Mouse (Mus musculus) embryo, embryonic 11.5 days (tissue): ENCODE results near the gene Hoxd8.

Source experiments
- DNase-seq: peaks from one replicate; pipeline ENCODE4 v3.0.0-alpha.2; 2012; ENCODE audit warnings: low read depth, low spot score

The Hoxd8 gene

DNA sequence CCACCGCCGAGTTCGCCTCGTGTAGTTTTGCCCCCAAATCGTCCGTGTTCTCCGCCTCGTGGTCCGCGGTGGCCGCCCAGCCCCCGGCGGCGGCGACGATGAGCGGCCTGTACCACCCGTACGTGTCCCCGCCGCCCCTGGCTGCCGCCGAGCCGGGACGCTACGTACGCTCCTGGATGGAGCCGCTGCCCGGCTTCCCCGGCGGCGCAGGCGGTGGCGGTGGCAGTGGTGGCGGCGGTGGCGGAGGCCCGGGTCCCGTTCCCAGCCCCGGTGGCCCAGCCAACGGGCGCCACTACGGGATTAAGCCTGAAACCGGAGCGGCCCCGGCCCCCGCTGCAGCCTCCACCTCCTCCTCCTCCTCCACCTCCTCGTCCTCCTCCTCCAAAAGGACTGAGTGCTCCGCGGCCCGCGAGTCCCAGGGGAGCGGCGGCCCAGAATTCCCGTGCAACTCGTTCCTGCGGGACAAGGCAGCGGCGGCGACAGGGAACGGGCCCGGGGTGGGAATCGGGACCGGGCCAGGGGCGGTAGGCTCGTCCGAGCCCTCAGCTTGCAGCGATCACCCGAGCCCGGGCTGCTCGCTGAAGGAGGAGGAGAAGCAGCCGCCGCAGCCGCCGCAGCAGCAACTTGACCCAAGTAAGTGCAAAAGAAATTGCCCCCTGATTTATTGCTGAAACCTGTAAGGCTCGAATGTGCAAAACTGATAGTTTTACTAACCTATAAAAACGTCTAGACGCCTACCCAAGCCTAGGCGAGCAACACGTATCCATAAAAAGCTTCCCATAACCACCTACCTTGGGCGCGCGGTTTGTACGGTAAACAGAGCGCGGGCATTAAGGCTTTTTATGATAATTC lies 6.0 kb upstream of the Hoxd8 start:
- no peak for DNase-seq

DNA sequence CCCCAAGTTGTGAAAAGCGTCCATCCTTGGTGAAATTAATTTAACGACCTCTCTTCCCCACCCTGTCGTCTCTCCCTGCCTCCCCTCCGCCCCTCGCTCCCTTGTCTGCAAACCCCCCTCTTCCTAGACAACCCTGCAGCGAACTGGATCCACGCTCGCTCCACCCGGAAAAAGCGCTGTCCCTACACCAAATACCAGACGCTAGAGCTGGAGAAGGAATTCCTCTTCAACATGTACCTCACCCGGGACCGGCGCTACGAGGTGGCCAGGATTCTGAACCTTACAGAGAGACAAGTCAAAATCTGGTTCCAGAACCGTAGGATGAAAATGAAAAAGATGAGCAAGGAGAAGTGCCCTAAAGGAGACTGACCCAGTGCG lies 5.4 kb upstream of the Hoxd8 start:
- DNase-seq: no peak

DNA sequence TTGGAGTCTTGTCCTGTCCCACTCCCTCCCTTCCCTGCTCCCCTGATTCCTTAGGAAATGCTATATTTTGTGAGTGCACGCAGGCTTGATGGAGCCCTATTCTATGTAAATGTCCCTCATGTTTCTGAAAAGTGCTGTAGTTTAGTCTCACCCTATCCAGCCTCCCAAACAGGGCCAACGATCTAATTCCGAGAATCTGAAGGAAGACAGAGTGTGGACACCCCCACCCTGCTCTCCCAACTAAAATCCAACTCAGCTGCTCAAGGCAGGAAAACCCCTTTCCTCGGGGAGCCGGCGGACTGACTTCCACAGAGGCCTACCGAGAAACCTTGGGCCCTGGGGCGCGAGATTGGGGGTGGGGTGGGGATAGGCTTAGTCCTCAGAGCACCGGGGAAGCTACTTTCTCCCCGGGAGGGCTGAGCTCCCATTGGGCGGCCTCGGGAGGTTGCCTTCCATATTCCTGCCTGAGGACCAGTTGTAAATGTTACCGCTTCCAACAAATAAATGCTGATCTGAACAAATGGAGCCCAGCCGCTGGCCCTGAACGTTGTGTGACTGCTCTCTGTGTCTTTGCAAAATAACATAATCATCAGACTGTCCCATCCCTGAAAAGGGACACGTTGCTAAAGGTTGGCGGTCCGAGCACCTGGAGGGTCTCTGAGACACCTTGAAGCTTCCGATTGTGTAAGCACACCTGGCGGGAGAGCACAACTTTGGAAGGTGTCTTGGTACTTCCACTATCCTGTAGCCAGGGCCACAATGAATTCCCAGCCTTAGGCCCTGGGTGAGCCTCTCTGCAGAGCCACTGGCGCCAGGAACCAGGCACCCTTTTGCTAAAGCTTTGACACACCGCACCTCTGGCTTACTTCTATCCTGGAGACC lies 4.5 kb upstream of the Hoxd8 start:
- no peak for DNase-seq

DNA sequence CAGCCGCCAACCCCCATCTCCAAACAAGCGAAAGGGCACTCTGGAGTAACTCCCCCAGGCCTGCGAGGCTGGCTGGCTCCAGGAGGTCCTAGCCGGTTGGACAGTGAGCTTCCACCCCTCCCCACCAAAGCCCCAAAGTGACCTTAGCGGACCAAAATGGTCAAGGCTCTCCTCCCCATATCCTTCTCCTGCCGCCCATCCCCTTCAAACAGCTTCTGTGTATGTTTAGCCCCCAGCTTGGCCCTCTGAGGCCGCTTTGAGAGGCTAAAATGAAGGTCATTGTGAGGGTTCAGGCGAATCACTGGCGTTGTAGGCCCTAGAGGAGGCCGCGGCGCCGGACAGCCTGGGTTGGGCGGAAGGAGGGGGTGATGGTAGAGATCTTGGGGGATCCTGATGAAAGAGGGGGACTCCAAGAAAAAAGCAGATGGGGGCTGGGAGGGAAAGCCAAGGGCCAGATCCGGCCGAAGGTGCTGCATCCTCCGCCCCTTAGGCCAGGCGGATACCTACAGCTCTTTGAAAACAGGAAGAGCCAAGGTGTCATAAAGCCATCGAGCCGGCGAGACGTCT lies 3.8 kb upstream of the Hoxd8 start:
- no peak for DNase-seq

DNA sequence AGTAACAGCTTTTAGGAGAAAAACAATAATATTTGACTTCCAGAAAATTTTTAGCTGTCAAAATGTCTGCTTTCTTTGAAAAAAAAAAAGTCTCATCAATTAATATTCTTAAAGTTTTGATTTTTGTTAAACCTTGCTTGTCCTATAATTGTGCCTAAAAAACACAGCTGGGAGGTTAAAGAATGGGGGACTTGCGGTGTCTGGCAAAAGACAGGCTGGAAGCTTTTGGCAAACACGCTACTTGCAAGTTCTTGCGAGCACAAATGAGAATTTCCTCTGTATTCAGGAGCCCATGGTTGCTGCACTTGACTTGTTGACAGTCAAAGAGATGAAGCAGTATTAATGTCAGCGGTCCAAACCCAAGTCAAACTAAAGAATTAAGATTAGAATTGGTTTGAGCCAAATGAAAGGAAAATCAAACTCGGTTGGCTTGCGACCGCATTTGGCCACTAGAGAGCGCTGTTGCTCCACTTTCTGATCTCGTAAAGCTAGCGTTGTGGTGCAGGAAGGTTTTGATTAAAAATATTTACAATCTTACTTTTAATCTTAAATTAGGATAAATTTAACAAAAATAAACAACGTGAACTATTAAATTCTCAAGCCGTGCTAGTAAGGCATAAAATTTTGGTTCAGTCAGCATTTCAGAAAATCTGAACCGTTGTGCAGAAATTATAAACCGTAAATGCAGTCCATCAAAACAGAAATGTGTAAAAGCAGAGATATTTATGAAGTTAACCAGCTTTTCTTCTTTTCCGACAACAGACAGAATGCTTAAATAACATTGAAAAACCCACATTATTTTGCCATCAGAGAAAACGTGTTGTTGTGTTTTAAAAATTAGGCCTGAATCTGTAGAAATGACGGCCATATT lies 2.2 kb upstream of the Hoxd8 start:
- no peak for DNase-seq

DNA sequence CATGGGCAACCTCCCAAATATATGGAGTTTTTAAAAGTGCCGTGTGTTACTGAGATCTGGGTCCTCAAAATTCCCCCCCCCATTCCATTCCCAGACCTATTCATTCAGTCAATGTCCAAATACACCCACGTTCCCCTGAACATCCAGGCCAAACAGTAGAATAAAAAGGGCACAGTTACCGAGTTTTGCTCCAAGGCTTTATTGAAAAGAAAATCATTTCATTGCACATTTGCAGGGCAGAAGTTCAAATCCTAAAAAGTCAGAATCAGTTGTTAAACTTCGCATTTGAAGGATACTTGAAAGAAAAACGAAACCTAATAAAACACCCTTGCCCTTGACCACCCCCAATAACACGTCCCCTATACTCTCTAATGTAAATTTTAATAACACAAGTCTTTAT lies 1.6 kb upstream of the Hoxd8 start:
- no peak for DNase-seq

DNA sequence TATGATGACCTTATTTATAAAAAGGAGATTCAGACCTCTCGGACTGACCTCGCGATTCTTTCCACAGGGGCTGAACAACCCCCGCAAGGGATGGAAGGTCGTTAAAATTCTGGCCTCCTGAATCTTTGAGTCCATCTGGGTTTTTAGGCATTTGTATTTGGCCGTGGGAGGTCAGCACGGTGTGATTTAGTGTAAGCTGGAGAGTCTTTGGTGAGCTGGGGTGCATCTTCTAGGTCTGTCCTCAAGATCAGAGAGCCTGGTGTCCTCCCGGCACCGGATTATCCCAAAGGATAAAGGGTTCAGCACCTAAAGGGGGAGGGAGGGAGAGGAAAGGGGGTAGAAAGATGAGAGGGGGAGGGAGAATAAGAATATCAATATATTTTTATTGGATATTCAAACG lies 1.1 kb upstream of the Hoxd8 start:
- DNase-seq: no peak

DNA sequence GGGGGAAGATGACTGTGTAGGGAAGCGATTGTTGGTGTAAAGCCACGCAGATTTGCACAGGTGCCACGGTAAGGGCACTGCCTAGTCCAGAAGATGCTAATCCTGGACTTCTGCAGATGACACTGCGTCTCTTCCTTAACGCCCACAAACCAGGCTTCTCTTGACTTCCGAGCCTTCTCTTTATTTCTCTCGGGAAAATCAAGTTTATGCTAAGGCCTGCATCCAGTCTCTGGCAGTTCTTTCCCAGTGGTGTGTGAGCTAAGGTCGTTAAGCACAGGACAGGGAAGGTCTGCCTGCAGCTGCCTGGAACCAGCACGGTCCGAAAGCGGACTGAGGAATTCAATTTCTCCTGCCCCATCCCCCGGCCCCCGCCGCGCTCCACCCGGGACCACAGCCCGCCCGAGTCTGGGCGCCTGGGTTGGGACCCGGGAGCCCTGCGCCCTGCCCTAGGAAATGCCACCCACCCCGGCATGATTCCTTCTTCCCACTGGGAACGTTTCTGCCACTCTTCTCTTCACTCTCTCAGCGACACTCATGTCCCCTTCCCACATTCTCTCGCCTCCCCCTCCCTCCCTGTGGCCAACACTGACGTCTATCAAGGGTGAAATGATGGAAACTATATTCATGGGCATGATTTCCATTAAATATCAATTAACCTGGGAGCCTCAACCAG lies 559 bp upstream of the Hoxd8 start:
- no peak for DNase-seq

DNA sequence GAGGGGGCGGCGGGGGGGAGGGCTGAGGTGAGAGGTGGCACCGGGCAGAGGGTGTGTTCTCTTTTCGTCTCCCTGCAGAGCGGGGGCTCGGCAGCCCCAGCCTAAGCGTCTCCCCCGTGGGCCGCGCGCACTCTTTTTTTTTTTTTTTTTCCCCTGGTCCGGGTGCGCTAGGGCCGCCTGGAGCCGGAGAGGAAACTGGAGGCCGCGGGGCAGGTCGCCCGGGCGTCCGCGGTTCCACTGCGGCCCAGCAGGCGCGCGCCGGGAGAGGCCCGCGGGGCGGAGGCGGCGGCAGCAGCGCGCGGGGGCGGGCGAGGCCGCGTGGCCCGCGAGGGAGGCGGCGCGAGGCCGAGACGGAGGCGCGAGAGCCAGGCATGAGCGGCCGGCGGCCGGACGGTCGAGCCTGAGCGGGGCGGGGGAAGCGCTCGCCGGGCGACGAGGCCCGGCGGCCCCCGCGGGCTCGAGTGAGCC lies 618 bp downstream of the Hoxd8 start:
- DNase-seq: no peak

DNA sequence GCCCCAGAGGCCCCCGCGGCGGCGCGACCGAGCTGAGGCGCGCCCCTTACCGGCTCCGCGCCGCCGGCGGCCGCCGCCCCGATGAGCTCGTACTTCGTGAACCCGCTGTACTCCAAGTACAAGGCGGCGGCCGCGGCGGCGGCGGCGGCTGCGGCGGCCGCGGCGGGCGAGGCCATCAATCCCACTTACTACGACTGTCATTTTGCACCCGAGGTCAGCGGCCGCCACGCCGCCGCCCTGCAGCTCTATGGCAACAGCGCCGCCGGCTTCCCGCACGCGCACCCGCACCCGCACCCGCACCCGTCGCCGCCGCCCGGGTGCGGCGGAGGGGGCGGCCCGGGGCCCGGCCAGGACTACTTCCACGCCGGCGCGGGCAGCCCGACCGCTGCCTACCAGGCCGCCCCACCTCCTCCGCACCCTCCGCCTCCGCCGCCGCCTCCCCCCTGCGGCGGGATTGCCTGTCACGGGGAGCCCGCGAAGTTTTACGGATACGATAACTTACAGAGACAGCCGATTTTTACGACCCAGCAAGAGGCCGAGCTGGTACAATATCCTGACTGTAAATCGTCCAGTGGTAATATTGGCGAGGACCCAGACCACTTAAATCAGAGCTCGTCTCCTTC lies 1.2 kb downstream of the Hoxd8 start:
- no peak for DNase-seq

DNA sequence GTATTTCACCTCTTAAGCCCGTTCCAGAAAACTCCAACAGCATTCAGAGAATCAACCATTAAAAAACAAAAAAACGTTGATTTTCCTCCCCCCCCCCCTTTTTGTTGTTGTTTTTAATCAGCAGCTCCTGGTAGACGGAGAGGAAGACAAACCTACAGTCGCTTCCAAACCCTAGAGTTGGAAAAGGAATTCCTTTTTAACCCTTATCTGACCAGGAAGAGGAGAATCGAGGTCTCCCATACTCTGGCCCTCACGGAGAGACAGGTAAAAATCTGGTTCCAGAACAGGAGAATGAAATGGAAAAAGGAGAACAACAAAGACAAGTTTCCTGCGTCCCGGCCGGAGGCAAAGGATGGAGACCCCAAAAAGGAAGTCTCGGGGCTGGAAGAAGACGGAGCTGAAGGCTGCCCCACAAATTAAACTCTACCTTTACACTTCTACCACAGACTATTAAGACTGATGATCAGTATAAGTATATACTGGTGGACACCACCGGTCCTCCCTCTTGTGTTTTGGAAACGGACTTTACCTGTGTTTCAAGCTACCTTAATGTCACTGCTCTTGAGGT lies 2.1 kb downstream of the Hoxd8 start:
- DNase-seq: no peak

DNA sequence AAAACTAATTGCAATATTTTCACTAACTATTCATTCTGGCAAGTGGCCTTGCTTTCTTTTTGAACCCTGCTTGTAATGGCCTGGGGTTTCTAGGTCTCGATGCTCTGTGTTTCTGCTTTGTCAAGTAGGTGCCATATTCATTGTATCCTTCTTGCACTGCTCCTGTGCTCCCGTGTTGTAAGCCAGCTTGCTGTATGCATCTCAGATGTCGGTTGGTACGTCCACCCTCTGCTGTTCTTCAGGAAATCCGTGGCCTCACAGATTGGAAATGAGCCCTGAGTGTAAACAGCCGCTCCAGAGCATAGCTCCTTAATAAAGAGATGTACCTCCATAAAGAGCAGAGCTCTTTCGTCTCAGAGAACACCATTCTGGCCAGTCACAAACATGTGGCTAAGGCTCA lies 3.2 kb downstream of the Hoxd8 start:
- DNase-seq: no peak

DNA sequence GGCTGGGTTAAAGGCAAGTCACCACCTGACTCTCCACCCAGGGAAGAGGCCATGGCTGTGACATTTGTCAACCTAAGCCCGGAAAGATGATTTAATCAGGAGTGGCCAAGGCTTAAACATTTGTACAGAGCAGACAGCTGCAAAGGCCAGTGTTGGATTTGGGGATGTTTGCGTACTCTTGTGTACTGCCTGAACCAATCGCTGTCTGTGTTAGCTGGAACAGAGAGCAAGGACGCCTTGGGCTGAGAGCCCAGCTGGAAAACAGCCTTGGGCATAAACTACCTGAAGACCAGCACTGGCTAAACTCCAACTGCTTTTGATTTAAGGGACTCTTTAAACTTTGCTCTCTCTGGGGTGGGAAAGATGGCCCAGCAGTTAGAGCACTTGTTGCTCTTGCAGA lies 4.3 kb downstream of the Hoxd8 start:
- DNase-seq: no peak

DNA sequence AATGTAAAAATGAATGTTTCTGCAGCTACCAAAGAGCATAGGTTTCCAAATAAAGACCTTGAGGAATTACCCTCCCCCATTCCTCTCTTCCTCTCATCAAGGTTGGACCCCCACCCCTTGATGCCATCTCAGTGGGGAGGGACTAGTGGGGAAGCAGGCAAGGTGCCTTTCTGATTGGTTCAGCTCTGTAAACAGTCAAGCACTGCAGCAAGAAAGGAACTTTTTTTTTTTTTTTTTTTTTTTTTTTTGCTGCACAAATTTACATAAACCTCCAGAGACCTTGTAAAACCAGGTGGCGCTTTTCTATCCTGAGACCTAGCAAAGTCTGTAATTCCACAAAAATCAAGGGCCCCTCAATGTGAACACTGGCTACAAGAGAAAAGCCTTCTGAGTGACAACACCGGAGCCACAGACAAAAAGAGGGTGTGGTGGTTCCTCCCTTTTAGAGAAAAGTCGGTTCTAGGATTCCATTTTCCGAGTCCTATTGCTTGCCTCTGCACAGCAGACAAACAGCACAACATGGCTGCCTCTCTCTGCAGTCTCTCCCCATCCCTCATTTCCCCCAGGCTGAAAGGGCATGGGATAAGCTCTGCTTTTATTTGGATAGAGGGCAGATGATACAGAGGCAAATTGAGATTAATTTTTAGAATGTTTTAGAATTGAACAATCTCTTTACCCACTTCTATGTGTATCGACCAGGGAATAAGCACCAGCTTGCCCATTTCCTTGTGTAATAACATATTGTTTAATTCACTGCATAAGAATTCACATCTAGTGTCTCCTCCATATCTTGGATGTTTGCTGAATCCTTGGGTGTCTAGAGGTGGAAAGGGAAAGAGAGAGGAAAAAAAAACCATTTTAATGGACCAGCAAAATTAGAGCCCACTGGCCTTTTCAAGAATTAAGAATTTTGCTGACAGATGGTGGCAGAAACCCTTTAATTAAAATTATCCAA lies 5.3 kb downstream of the Hoxd8 start:
- DNase-seq: no peak

DNA sequence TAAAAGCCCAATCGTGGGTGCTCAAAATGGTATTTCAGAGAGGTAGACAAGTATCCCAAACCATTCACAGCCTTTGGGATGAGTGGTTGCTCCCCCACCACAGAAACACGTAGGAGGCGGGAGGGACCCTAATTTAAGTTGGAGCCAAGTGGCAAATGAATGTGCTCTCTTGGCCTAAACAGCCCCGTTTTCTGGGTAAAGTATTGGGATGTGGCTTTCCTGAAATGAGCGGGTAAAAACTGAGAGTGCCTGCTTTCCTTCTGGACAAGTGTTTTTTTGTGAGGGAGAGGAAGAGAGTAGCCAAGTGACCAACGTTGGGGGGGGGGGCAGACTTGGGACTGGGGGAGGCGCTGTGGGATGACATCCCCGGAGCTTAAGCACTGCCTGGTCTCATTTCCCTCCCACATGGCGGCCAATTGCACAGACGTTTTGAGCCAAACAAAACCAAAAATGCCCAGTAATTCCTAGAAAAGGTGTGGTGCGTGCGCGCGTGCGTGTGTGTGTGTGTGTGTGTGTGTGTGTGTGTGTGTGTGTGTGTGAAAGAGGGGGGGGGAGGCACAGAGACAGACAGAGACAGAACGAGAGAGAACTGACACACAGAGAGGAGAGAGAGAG lies 6.6 kb downstream of the Hoxd8 start:
- no peak for DNase-seq

DNA sequence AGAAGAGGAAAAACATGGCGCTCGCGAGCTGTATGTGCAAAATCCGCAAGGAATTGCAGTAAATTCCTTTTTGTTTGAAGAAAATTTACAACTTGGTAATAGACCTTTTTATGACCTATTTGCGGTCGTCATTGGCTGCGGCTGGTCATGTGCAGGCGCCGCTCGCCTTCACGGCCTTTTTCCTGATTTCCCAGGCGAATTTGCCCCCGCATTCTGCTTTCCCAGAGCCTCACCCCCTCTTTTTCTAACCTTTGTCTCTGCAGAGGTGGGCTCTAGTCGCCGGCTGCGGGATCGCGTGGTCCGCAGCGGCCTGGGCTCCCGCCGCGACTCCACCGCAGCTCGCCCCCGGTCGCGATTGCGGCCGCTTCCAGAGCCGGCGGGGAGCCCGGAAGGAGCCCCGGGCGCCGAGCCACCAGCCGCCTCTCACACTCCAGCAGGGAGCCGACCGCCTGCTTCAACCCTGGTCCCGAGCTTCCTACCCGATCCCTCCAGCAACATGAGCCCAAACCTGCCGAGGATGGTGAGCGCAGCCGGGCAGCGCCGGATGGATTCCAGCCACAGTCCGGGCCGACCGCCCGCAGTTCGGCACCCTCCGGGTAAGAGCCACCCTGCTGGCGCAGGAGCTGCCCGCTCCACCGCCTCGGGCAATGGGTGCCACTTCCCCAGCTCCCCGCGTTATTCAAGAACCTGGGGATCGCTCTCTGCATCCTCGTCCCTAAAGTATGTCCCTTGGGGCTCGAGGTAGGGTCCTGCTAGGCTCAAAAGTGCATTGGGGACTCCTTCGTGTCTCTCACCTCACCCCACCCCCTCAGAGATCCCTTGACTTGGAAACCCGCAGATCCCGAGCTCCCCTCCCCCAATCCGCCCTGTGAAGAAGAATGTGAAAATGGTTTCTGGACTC lies 7.6 kb downstream of the Hoxd8 start, which contains the start of the genes Hoxd3 and Hoxd4:
Gene Hoxd3, plus strand, starts transcription at position 207 of the 901 bp plus-strand sequence.
Gene Hoxd4, plus strand, starts transcription at position 209 of the 901 bp plus-strand sequence.
- DNase-seq: no peak
